Mouse (Mus musculus) erythroblast, adult 5-6 weeks (primary cell): ENCODE results near the gene 2810004N23Rik. TPM values are rescaled to one million over a fixed set of nuclear protein-coding genes. Genes with fewer than 3 reads are reported as not detected.

Experiments used
- ATAC-seq: replicated peaks from 2 replicates; pipeline ENCODE4 v1.8.0; 2016; ENCODE audit warnings: moderate number of reproducible peaks, mild to moderate bottlenecking, moderate TSS enrichment, inconsistent platforms; ENCODE audit not compliant: poor library complexity, low FRiP score, severe bottlenecking
- total RNA-seq, 2 experiments: library from RNA; stranded (forward) in 1 of 2; stranded (reverse) in 1 of 2; fragments of 150-400 nt in 1 of 2; fragments of 200-764, 138-1000 nt in 1 of 2; gene quantifications; 2 replicates each; pipeline versions ENCODE4 v1.2.3 to v1.2.4; 2015 to 2017; ENCODE audit warnings: low replicate concordance in 2 of 2

The 2810004N23Rik gene
- total RNA-seq (2015; ENCODE audit: low replicate concordance) (5.6 and 7.1 TPM in 2 replicates), total RNA-seq (2017; ENCODE audit: low replicate concordance) (9.2 and 9.8 TPM in 2 replicates)

DNA sequence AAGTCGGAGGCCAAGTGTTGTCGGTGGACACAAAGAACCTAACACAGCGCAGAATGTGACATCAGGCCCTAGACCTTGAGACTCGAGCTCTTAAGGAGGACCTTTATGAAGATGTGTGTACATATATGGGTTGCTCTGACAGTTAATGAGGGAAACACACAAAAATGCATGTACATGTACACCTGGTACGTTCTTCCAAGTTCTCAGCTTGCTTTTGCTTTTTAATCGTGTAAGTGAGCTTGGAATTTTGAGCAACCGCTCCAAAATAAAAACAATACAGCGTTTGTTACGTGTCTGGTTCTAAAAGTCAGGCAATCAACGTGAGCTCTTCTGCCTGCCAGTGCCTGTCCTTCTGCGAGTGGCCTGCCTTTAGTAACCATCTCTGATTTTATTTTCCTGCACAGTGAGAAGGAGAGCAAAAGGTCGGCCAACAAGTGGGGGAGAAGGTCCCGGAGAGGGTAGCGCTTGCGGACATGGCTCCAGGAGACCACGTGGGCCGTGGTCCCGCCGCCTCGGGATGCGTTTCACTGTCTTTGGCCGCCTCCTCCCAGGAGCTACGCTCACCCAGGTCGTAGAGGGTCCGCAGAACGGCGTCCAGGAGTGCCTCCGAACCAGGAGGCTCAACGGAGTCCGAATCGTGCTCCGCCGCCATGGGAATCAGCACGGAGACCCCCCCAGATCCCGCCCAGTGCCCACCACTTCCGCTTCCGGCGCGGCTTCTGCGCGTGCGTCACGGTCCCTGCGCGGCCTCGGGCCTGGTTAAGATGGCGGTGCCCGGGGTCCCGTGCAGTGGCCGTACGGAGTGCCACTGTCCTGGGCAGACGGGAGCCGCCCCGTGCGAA lies at the start of gene 2810004N23Rik, which contains the start of gene Gnpat:
Gene 2810004N23Rik (minus strand): TSS at position 800 of the 842 bp plus-strand sequence.
Gene Gnpat (plus strand): TSS at position 713 of the 842 bp plus-strand sequence.
- ATAC-seq: peak; percentile 86

DNA sequence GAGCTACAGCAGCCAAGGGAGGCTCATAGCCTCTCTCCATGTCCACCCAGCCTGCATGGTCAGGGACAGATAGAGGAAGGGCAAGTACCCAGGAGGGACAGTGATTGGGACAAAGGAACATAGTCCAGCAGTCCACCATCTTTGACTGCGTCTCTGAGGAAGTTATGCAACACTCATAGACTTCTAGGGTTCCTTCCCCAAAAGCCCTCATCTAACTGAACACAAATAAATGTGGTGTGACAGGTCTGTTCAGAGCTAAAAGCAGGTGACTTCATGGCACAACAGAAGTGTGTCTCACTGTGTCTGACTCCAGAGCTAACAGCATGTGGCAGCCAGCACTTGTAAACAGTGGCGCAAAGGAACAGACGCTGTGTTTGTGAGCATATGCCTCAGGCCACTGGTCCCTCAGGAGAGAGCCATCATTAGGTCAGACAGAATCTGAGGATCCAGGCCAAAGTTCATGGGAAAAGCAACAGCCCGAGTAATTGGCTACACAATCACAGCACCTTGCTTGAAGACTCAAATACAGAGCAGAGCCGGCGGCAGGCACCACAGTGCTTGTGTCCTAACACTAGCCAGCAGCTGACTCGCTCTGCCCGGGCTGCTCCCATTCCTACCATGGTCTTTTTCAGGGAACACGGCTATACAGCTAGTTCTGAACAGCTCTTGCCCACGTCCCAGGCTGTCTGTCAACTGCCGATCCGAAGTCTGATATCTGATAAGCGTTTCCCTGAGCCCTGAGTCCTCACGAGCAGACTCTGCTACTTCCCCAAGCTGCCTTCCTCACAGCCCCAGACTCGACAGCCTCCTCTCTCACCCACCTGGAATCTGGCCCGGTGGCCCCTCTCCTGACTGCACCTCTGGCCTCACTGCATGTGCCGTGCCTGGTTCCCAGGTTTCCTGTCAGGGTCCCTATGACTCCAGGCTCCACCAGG lies 49.3 kb upstream of the 2810004N23Rik start:
- ATAC-seq: no peak

DNA sequence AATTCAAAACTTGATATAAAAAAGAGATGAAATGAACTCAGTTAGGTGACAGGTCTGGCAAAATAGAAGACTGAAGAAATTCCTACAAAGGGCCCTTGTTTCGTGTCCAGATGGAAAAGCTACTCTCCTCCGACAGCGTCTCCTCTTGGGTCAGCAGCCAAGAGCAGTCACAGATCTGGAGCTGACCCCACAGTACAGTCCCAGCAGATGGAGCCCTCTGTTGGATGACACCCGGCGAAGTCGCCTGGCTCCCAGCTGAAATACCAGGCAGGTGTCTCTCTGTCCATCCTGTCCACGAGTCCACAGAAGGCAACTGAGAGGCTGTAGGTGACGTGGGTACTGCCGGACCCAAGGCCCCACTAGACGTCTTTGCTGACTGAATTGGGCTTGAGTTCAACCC lies 47.4 kb upstream of the 2810004N23Rik start:
- ATAC-seq: no peak

DNA sequence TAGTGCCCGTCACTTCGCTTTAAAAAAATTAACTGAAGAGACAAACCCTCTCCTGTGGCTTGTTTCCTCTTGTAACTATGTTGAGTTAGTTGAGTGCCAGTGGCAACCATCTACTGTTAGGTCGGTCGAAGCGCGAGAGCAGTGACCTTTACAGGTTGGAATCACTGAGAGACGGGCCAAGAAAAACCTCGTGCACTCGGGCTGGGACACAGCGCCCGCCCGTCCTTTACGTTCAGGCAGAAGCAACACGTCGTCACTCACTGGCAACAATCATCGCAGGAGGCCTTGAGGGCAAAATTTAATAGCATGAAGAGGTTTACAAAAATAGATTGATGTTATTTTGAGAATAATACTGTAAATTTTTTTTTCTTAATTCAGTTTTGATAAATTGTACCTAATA lies 47.0 kb upstream of the 2810004N23Rik start:
- no peak for ATAC-seq

DNA sequence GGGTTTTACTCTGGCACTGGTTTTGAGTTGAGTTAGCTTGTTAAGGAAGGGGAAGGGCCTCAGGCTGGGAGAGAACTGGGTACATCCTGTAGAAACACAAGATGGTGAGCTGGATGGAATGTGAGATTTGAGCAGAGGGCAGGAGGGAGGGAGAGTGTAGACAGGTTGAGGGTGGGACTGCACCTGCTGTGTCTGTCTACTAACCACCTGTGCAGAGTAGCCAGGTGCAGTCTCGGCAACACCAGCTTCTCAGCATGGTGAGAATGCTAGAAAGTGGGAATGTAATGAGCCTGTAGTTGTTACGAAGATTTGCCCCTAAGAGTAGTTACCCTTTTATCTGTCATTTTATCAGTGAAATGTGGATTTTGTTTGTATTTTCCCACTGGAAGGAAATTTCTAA lies 42.6 kb upstream of the 2810004N23Rik start:
- ATAC-seq: no peak

DNA sequence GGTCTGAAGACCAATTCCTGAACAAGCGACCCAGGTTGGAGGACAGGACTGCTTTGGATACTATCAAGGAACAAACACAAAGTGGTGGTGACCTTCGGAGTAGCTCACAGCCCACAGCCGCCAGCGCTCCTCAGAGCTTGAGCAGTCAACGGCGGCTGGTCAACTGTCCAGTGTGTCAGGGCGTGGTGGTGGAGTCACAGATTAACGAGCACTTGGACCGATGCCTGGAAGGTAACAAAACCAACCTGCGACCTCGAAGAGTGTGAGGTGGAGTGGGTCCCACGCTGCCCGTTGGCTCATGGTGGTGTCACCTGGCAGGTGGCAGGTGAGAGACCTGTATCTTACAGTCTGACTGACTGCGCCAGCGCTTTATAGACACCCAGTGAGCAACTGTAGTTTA lies 40.3 kb upstream of the 2810004N23Rik start:
- no peak for ATAC-seq

DNA sequence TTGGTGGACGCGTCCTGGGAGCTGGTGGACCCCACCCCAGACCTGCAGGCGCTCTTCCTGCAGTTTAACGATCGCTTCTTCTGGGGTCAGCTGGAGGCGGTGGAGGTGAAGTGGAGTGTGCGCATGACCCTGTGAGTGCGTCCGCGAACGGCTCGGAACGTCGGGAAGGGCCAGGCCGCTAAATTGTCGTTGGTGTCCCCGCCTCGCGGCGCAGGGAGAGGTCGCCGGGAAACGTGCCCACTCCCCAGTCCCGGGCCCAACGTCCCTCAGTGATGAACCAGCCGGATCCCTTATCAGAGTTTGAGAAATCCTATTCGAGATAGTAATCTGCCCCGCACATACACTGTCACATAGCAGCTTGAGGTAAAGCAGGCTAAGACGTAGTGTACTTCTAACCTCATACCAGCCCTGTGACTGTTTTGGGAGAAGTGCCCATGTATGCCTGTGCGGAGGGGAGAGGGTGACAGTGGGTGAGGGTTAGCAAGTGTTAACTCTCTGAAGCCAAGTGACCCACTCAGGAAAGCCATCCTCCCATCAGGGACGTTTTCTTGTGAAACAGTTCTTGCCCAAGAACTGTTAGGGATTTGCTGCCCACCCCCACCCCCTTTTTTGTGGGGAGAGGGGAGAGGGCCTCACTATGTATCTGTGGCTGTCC lies 35.5 kb upstream of the 2810004N23Rik start:
- ATAC-seq: 0 out of 2 replicates have a peak, but pooled peaks have one; percentile 0

DNA sequence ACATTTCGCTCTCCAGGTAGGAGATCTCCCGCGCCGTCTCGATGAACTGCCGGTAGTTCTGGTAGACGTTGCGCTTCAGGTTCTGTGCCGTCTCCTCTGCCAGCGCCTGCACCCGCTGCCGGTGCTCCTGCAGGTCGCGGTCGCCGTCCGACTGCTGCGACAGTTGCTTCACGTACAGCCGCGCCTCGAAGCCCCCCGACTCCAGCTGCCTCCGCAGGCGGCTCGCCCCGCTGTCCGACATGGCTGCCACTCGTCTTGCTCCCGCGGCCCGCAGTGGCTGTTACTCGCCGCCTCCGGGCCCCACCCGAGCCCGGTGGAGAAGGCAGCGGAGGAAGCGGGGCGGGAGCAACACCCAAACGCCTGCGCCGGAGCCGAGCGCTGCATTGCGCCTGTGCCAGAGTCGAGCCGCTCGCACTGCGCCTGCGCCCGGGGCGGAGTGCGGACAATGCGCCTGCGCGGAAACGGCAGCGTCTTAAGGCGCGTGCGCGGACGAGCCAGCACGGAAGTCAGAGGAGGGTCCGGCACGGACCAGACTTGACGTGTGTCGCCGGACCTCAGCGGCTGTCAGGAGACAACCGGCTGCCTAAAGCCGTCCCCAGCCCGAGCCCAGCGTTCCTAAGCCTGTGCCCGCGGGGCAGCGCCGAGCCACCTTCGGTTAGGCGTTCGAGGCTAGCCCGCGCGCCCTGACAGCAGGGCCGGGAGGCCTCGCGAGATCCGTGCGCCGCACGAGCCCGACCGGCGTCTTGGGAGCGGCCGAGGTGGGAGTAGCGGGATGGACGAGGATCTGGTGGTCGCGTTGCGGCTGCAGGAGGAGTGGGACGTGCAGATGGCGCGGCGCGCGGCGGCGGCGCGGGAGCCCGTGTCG lies 34.7 kb upstream of the 2810004N23Rik start, which contains the start of the genes Exoc8 and Sprtn:
Gene Exoc8 (minus strand): TSS at position 320 of the 865 bp plus-strand sequence.
Gene Sprtn (plus strand): TSS at position 501 of the 865 bp plus-strand sequence.
- ATAC-seq: peak; percentile 93

DNA sequence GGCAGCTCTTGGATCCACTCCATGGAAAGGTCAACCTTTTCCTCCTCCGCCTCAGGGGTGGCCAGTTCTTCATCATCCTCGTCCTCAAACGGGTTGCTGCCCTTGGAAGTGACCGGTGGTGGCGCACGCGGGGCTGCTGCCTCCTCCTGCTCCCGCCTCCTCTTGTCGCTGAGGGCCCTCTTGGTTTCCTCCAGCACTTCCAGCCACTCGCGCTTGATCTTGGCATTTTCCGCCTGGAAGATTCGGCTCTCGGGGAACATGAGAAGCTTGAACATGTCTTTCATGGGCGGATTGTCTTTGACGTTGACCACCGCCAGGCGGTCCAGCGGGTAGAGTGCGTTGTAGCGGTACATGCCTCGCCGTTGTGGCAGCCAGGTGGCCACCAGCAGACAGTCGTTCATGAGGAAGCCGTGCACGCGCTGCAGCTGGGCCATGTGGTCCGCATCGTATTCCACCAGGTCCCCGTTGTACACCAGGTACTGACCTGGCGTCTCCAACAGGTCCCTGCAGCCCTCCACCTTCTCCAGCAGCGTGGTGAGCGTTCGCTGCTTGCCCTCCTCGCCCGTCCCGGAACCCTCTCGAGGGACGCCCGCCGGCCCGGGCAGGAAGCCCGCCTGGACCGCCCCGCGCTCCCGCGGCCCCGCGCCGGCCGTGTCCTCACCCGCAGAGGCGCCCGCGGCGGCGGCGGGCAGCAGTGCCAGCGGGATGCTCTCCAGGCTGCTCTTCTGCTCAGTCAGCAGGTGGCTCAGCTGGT lies 33.9 kb upstream of the 2810004N23Rik start:
- ATAC-seq: peak; percentile 77

DNA sequence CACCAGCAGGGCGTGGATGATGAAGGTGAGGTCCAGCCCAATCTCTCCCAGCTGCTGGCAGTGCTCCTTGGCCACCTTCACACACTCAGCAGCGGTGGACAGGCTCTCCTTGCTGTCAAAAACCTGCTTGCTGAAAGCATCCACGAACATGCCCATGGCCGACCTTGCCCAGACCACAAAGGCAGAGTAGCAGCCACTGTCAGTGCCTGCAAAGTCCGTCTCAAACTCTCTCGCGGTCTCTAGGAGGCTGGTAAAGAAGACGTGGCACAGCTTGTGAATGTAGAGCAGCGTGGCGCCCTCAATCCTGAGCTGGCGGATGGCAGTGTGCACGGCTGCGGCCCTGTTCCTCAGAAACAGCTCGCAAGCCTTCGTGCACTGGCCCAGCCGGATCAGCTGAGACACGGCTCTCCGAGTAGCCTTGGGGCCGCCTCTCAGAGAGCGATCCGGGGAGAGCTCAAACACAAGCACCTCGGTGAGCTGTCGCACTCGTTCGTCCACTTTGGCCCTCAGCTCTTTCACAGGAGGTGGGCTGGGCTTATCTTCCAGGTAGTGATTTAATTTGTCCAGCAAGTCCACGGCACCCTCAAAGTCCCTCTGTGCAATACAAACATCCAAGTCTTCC lies 33.2 kb upstream of the 2810004N23Rik start:
- ATAC-seq: no peak

DNA sequence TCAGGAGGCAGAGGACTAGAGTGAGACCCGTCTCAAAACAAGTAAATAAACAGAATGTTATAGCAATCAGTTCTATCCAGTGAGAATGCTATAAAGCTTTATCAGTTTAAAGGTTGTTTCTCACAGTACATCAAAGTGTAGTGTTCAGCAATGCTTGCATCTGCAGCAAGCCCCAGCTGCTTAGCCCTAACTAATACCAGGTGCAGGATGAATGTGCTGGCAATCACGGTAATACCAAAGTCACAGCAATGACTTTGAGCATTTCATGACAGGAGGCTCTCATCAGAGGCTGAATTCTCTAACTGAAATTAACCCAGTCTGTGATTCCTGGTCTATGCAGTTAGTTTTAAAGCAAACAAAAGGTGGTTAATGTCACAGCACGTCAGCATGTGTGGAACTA lies 29.7 kb upstream of the 2810004N23Rik start:
- ATAC-seq: no peak

DNA sequence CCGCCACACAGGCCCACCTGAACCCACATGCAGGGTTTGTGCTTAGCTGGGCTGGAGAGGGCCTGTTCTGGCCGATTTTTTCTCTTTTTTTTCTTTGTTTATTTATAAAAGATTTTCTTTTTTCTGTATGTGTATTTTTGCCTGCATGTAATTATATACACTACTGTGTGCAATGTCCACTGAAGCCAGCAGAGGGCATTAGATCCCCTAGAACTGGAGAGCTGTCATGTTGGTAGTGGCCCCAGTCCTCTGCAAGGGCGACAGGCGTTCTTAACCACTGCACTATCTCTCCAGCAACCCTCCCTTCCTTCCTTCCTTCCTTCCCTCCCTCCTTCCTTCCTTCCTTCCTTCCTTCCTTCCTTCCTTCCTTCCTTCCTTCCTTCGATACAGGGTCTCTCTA lies 25.5 kb upstream of the 2810004N23Rik start:
- no peak for ATAC-seq

DNA sequence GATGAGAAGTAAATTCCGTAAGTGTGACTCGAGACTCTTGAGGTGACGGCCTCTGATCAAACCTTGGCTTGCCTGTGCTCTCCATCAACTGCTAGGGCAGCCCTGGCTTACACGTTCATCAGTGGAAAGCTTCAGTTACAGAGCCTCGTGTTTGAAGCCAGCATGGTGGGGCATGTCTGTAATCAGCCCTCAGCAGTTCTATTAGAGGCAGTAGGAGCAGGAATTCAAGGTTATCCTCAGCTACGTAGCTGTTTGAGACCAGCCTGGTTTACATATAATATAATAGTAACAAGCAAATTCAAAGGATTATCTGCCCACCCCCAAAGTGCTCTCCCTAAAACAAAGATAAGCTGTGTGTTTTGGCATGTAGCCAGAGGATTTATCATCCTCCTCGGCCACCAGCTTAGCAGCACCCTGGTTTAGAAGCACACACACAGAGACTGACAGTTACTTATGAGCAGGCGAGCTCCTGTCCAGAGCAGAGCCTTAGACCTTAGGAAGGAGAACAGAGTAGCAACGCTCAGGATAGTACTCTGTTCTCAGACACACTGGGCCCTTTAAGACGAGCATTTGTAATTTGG lies 16.1 kb upstream of the 2810004N23Rik start:
- peak; percentile 32 for ATAC-seq

DNA sequence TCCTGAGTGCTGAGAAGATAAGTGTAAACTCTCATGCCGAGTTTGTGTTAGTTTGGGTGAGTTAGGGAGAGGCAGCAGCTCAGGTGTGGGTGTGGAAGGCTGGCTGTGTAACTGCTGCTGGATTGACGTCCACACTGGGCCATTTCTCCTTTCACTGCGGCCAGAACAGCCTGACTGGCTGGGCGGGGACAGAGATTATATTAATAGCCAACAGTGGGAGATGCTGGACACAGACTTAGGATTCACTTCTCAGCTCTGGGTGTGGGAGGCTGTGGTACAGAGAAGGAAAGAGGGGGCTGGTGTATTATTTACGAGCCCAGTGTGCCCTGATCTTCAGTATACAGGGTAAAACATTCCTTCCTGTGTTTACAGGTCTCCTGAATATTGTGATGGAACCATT lies 15.2 kb upstream of the 2810004N23Rik start:
- no peak for ATAC-seq

DNA sequence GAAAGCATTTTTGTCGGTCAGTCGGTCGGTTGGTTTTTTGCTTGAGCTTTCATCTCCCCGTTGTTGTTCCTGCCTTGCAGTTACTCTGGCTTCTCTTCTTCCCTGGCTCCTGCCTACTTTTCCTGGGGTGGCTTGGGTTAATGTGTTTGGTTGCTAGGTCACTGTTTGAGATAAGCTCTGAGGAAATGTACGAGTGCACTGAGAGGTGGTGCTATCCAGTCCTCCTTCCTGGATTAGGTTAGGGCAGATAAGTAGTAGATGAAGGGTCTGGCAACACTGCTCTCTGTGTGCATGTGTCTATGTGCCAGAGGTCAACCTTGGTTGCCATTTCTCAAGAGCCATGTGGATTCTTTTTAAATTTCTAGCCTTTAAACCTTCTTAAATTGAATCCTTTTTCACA lies 9.8 kb upstream of the 2810004N23Rik start:
- ATAC-seq: no peak

DNA sequence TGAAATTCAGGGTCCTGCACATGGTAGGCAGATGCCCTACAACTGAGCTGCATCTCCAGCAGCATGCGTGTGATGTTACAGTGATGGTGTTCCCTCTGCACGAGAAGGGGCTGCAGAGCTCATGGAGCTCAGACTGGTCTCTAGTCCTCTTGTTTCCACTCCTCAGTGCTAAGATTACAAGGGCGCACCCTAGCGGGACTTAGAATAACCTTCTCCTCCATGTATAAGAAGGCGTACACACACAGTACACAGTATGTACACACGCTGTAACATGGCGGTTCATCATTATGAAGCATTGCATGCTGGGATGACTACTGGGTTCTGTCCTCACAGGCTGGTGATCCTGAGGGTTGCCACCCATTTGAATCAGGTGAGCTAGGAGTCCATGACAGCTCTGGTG lies 9.2 kb upstream of the 2810004N23Rik start:
- ATAC-seq: no peak

DNA sequence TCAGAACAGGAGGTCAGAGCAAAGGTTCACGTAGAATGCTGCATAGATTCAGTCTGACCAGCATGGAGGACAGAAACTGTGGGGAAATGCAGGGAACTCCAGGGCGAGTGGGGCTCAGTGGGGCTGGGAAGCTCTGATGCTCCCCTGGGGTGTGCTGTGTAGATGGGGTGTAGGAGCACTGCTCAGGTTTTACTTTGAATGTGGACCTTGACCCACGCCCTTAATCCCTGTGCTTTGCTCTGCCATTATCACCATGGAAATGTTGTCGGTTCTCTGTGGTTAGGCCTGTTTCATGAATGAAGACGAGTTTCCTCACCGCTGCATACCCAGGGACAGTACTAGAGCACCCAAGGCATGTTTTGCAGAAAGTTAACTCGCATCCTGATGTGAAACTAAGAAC lies 8.6 kb upstream of the 2810004N23Rik start:
- ATAC-seq: no peak
